Mouse (Mus musculus): Measurements from ENCODE around the gene Dusp12.

Dusp12 gene

DNA sequence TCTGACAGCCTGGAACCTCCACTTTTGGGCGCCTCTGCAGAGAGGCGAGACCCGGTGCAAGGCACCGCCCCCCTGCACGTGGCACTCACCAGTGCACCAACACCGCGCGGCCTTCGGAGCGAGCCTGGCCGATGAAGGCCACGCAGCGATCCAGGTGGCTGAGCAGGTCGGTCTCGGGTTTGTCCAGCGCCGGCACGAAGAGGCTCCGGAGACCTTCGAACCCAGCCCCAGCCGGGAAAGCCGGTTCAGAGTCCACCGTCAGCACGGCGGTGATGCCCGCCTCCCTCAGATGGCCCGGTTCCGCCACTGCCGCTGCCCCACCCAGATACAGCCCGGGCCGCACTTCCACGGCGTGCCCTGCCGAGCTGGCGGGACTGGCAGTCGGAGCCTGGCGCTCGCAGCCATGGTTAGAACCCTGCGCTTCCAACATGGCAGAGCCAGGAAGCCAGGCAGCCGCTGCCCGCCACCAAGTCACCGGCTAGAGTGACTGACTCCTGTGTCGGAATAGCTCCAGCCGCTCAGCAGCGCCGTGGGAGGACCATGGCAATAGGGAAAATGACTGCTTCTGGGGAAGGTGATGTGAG lies at the start of gene Dusp12, which contains the start of gene Gm26620:
Gene Dusp12, minus strand, starts transcription at position 563 of the 584 bp plus-strand sequence.
Gene Gm26620, plus strand, starts transcription at position 88 of the 584 bp plus-strand sequence.
- DNase-seq (ENCODE audit: low read depth, low spot score) = peak; percentile 79

DNA sequence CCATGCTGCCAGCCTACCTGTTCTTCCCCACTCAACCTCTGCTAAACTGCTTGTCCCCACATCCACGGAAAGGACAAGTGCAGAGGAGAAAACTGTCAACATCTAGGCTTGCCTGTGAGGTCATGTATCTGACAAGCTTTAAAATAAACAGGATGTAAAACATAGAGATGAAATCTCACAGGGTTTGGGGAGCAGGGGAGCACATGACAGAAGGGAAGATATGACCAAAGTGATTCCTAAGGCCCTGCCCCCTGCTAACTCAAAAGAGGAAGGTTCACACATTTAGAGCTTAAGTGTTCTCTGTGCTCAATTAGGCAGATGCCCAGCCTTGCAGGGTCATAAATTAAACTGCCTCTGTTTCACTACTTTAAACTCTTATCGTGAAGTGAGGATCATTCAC lies 49.0 kb upstream of the Dusp12 start:
- no peak for DNase-seq (ENCODE audit: low read depth, low spot score)

DNA sequence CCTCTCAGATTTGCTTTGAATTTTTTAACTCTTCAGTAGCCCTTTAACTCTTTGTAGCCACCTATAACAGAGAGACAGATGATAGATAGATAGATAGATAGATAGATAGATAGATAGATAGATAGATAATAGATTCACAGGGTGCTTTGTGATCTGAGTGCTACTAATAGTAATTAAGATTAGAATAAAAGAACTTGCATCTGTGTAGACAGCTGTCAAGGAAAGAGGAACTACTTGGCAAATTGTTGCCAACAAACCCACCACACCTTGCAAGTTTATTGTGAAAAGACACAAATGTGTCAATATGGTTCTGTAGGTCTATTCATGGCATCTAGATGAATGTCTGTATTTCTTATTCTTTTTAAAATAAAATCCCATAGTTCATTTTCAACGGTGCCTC lies 48.6 kb upstream of the Dusp12 start:
- DNase-seq (ENCODE audit: low read depth, low spot score) = no peak

DNA sequence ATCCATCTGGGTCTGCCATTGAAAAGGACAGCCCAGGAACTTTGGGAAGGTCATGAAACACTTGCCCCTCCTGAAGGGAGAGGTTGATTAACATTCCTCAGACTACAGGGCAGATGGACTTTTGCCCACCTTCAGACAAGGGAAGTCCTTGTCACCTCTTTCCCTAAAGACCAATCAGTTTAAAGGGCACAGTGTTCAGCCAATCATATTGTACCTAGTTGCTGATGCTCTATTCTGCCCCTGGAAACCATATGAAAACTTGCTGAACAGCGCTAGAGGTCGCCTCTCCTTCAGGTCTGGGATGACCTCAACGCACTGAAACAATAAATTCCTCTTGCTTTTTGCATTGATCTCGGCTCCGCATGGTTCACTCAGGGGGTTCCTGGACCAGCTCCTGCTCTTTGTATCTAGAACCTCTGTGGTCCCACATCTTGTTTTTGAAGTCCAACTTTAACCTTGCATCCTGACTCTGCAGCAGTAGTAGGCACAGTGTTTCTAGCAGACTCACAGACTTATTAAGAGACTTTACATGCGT lies 48.1 kb upstream of the Dusp12 start:
- no peak for DNase-seq (ENCODE audit: low read depth, low spot score)

DNA sequence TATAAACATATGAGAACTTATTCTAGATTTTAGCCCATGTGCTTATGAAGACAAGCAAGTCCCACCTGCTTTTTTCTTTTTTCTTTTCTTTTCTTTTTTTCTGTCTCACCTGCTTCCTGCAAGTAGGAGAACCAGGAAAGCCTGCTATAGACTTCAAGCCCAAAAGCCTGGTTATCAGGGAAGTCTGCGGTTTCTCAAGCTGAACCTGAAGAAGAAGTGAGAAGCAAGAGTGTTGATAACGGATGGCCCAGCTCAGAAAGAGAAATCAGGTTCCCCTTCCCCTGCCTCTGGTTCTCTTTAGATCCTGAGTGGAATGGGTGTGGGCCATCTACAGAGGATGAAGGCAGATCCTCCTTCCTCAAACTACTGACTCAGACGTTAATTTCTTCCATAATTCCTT lies 46.7 kb upstream of the Dusp12 start:
- no peak for DNase-seq (ENCODE audit: low read depth, low spot score)

DNA sequence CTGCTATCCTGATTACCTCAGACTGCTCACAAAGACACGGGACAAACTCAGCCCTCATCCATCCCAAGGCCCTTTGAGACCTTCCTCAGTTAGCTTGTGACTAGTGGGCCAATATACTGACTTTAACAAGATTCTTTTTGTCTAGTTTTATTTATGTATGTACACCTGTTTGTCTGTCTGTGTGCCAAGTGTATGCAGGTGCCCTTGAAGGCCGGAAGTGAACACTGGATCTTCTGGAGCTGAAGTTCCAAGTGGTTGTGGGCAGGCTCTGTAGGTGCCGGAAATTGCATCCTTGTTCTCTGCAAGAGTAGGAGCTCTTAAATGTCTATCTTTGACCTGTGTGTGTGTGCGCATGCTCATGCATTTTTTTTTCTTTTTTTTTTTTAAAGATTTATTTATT lies 43.9 kb upstream of the Dusp12 start:
- no peak for DNase-seq (ENCODE audit: low read depth, low spot score)

DNA sequence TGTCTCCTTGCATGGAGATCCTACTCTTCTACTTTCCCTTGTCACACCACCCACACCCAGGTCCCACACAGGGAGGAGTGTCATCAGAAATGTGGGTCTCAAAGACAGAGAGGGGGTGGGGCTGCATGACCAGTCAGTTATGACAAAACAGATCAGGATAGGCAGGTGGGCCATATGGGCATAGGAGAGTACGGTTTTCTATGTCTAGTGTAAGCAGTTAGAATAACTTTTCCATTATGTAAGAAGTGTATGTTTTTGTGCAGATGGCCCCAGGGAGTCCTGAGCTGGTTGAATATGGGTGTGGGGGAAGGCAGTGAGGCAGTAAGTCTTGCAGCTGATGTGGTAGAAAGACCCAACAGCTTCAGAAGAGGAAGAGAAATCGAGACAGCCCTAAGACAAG lies 43.1 kb upstream of the Dusp12 start:
- no peak for DNase-seq (ENCODE audit: low read depth, low spot score)

DNA sequence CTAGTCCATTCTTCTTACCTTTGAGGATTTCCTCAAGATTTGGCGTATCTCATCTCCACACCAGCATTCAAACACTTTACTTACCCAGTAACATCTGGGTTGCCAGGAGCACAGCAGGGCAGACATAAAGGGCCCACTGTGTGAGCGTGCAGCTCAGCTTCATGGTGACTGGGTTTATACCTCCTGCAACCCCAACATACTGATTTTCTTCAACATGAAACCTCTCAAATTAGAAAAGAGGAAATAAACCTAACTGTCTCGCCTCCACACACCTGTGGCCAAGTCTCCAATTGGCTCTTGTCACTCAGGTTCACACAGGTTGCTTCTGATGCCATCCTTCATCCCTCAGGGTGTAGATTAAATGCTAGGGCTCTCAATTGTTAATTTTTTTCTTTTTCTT lies 42.0 kb upstream of the Dusp12 start, which contains the start of gene Fcrla:
Gene Fcrla, minus strand, starts transcription at position 206 of the 400 bp plus-strand sequence.
- no peak for DNase-seq (ENCODE audit: low read depth, low spot score)

DNA sequence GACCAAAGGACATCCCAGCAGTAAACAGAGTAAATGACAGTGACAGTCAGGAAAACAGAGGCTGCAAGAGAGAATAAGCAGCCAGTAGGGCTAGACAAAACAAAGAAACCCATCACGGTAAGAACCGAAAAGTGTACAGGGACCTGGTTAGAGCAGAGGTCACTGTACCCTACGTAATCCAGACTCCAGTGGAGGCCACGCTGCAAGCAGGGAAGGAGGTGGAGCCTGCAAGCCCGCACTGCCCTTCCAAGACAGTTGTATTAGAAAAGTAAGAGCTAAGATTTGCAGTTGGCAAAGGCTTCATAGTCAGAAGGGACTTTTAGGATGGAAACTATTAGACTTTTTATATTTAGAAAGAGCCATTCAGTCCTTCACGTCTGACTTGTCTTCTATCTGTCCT lies 41.6 kb upstream of the Dusp12 start:
- DNase-seq (ENCODE audit: low read depth, low spot score) = no peak

DNA sequence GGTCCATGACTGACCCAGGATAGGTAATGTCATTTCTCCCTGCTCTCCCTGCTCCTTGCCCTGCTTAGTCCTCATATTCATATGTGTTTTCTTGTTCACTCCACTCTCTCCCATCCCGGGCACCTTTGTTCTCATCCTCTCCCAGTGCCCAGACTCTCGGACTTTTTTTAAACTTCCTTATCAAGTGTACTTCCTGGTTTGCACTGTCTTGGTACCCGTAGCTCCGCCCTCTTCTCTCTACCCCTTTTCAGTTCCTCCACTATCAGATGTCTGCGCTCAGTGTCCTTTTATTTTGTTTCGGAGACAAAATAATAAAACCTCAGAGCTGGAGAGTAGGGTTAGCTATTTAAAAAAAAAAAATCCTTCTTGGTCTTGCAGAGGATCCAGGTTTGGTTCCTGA lies 39.1 kb upstream of the Dusp12 start:
- no peak for DNase-seq (ENCODE audit: low read depth, low spot score)

DNA sequence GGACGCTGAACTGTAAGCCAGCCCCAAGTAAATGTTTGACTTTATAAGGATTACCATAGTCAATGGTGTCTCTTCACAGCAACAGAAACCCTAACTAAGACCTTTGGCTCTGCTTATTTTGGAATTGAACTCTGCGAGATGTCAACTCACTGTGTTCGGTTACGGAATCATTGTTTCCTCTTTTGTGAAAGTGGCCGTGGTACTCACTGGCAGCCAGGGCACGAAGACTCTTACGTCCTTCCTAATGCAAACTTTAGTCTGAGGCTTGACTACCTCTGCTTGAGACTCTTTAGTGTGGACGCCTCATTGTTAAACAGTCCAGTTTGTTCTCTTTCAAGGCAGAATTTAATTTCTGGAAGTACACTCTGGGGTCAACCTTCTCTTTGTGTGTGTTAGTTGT lies 34.0 kb upstream of the Dusp12 start:
- DNase-seq (ENCODE audit: low read depth, low spot score) = no peak

DNA sequence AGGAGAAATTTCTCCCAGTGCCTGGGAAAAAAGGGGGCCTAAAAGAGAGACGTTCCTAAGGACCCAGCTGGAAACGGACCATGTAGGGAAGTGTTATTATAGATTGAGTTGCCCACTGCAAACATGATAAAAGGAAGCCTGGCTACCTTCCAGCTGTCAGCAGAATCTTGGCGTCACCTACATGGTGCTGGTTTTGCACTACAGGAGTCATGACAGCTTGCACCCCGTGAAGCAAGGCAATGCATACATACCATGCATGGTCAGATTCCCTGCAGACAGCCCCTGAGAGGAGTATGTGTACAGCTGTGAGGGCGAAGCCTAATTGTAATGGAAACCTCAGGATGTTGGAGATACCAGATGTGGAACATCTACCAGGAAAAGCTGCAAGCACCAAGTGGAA lies 30.3 kb upstream of the Dusp12 start:
- no peak for DNase-seq (ENCODE audit: low read depth, low spot score)

DNA sequence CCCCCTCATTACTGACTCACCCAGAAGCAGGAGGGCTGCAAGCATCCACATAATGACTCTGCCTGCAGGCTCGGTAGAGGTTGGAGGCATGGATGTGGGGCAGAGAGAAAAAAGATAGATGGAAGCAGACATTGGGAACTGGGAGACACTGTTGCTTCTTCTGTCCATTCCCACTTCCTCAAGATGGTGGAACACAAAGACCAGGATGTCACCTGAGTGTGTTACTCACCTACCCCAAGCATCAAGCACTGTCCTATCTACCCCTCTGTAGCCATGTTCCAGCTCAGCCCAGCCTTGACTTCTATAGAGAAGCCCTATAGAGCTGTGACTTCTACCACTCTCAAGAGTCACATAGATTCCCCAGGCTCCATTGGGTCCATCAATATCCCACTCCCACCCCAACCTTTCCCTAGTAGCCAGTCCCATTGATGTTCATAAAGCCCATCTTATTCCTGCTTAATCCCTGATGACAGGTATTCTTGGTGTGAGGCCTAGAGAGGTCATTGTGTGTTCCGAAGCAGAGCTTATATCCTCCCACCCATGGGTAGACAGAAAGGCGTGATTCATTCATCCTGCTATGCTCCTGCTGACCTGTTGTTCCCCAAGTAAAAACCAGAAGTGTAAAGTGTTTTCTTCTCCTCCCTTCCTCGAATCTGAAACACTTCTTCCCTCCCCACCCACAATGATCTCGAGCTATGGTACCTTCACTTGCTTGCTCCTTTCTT lies 27.7 kb upstream of the Dusp12 start, which contains the start of gene Fcrlb:
Gene Fcrlb, minus strand, starts transcription at position 51 of the 725 bp plus-strand sequence.
- no peak for DNase-seq (ENCODE audit: low read depth, low spot score)

DNA sequence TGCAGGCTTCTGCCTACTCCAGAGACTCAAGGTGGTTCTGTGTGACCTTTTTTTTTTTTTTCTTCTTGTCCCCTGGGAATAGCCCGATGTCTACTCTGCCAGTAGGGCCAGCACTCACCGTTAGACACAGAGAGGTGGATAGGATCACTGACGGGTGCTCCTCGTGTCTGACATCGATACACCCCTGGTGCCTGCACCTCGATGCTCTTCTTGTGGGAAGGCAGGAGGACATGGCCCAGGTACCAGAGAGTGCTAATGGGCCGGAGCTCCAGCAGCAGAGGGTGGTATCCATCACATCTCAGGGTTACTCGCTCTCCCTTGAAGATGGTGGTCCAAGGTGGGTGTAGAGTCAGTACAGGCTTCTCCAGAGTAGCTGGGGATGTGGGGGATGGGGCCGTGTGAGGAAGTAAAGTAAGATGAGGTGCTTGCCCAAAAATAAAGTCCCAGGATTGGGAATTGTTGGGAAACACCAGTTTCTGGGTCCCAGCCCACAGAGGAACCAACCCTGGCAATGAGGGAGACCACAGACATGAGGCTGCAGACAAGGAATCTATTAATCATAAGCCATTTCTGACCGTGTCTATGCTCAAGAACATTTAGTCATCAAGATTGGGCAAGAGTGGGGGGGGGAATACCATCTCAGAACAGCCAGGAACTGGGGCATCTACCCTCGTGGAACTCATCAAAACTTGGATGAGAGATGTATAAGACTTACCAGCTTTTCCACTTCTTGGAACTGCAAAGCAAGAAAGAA lies 26.7 kb upstream of the Dusp12 start:
- no peak for DNase-seq (ENCODE audit: low read depth, low spot score)

DNA sequence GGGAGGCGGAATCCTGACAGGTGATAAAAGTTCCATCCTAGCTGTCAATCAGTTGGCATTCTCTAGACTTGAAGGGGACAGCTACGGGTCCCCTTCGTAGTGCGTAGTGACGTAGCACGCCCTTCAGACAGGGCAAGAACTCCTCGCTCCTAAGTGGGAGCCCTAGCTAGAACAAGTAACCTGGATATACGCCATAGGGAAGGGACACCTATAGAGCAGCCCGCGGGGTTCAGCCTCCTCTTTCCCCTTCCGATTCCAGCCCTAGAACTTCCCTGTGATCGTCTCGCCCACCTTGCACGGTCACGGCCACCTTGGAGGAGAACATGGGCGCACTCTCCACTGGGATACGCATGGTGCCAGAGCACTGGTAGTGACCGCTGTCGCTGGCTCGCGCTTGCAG lies 23.0 kb upstream of the Dusp12 start:
- no peak for DNase-seq (ENCODE audit: low read depth, low spot score)

DNA sequence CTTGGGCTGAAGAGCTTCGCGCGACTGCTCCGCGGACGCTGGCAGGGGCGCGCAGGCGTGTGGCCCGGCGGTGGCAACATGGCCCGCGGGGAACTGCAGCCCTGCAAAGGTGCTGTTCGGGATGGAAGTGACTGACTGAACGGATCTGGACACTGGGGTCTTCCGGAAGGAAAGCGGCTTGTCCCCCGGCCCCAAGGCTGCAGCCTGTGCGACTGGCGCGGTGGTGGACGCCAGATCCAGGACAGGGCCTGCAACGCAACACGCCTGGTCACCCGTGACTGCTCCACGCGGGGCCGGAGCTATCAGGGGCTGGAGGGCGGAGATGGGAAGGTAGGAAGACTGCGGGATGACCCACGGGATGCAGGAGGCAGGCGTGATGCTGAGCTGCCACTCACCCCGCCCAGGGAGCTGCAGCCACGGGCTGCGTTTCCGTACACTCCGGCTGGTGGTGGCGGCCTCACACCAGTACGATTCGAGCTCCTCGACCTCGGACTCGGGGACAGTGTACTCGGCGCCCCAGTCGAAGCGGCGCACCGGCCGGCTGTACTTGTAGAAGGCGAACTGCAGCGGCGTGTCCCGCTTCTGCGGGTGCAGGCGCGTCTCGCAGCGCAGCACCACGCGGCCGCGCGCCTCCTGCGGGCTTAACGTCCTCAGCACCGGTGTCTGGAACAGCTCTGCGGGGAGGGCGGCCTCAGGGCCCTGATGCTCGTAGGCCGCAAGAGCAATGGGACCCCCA lies 22.3 kb upstream of the Dusp12 start:
- DNase-seq (ENCODE audit: low read depth, low spot score) = no peak

DNA sequence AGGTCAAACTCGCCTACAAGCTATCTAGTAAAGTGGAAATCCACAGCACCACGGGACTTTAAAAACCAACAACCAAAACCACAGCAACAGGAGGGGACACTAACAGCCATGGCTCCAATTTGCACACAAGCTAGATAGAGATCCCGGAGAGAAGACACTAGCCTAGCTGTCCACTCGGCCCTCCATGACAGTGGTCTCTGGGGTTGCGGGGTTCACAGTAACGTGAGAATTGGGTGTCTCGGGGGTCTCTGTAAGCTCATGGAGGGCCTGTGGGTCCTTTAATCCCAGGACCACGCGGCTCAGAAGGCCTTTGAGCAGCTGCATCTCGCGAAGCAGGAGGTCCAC lies 21.7 kb upstream of the Dusp12 start:
- no peak for DNase-seq (ENCODE audit: low read depth, low spot score)

DNA sequence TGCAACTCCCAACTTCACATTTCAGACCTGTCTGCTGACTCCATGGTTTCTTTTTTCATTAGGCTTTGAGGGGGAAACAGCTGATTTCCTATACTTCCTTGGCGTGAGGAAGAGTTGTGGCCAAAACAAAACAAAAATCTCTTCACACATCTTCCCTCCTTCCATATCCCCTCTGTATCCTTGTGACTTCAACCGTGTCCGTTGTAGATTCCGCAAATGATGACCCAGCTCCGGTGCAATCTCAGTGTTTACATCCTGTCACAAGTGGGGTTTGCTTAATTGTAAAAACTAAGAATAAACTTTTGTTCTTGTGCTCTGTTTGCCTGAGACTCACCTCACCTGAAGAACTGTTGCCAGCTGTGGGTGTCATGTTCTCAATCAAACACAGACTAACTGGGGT lies 18.1 kb upstream of the Dusp12 start:
- DNase-seq (ENCODE audit: low read depth, low spot score) = no peak

DNA sequence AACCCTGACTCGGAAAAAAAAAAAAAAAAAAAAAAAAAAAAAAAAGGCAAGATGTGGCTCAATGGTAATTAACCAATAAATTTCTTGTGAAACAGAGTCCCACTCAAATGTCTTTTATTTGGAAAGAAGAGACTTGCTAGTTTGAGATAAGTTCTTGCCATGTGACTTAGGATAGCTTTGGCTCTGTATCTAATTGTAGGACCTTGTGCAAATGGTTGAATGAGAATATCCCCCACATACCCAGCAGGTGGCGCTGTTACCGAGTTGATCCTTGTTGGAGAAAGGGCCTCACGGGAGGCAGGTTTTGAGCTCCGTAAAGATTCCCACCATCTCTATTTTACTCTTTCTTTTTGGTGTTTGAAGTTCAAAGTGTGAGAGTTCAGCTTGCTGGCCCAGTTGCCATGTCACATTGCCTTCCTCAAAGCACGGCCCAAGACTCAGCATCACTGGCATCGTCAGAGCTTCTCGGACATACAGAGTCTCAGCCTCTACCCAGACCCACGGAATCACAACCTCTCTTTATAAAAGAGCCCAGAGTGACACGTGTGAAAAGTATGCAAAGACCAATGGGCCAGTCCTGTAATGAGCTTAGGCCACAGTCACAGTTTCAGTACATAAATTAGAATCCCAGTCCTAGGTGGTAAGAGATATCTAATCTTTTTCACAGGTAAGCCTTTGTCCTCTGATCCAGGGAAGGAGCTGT lies 16.3 kb upstream of the Dusp12 start:
- peak; percentile 74 for DNase-seq (ENCODE audit: low read depth, low spot score)

DNA sequence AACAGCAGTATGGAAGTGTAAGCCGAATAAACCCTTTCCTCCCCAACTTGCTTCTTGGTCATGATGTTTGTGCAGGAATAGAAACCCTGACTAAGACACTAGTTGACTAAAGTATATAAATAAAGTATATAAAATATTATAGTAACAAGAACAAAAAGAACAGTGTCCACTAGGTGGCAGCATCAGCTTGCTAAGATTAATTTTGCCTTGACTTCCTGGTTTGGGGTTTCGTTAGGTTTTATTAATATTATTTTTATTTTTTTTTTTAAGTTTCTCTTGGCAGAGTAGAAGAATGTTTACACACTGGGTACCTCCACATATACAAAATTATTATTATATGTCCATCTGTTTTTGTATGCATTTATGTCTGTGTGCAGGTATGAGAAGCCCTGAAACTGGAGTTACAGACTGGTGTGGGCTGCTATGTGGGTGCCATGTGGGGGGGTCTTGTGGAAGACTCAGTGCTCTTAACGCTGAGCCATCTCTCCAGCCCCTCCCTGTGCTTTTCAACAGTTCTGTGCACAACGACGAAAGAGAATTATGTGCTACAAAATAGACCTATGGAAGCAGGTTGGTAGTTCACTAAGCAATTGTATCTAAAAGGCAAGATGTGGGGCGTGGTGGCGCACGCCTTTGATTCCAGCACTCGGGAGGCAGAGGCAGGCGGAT lies 15.6 kb upstream of the Dusp12 start:
- no peak for DNase-seq (ENCODE audit: low read depth, low spot score)

Measured in retina, postnatal 7 days (tissue).